Mouse (Mus musculus): ENCODE measurements around the gene Zbtb18. TPM values are rescaled to one million over a fixed set of nuclear protein-coding genes. Genes with fewer than 3 reads are reported as not detected.
"Not testable (repeated sequence)": the region's sequence is repeated elsewhere in the genome, so short reads cannot be mapped to it uniquely, and the experiment has no call there.

Gene Zbtb18
- polyA plus RNA-seq, 1 experiment from 2014 or later, result 15.4 TPM

DNA sequence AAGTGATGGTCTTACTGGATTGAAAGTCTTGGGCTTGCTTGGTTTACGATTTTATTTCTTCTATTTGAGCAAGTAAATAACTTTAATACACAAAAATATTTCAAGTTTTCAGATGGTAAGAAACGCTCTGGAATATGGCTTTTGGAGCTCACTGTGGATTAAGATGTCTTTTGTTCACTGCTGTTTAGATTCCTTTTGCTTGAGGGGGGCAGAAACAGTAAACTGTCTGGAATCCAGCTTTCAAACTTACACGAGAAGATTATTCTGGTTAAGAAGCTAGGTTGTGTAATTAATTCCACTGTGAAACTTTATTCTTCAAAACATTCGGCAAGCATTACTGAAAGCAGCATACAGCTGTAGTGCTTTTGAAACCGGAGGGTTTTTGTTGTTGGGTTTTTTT, 2.8 kb downstream of the Zbtb18 start:
- WGBS, result 15% methylated on average over 5 of the region's 5 CpGs
- H3K4me1 ChIP-seq (ENCODE audit: control insufficient read depth, insufficient read depth, low read depth, low read length), result peaks cover 29% of the 10 kb centered on the region
- H3K4me3 ChIP-seq (ENCODE audit: low read length), result peak overlapping the region; percentile 92

GRCm38 (mm10) chr1:177445461-177446130, 3.4 kb downstream of the Zbtb18 start:
- no peaks in the 10 kb centered on the region for H3K27me3 ChIP-seq (replicated peaks; ENCODE audit: control insufficient read depth, insufficient read depth, low read length)
- no peak overlapping the region for H3K27ac ChIP-seq (ENCODE audit: low read depth, low read length)
- peak overlapping the region; percentile 22 for H3K4me2 ChIP-seq (ENCODE audit: low read length)
- H3K9me3 ChIP-seq (ENCODE audit: control insufficient read depth, low read length), result no peaks in the 10 kb centered on the region
- H3K36me3 ChIP-seq (ENCODE audit: control insufficient read depth, insufficient read depth, low read length), result no peaks in the 10 kb centered on the region
- H3K9ac ChIP-seq (ENCODE audit: low read depth, low read length), result peak overlapping the region; percentile 33; the same call in 1 of the 2 replicates
- ATAC-seq, result no peak
- peaks cover 29% of the 10 kb centered on the region for H3K4me1 ChIP-seq (ENCODE audit: control insufficient read depth, insufficient read depth, low read depth, low read length)
- 23% methylated on average over 7 of the region's 7 CpGs for WGBS
- peak overlapping the region; percentile 31 for H3K4me3 ChIP-seq (ENCODE audit: low read length)

More for the DNA sequence above, 2.8 kb downstream of the Zbtb18 start:
- Histone ChIP-seq H3K9ac (ENCODE audit: low read depth, low read length) (peak overlapping the region; percentile 41; the same call in 1 of the 2 replicates), H3K27me3 (replicated peaks; ENCODE audit: control insufficient read depth, insufficient read depth, low read length) (no peaks in the 10 kb centered on the region), H3K4me2 (ENCODE audit: low read length) (peak overlapping the region; percentile 36), H3K27ac (ENCODE audit: low read depth, low read length) (no peak overlapping the region; the same call in 1 of the 2 replicates), H3K9me3 (ENCODE audit: control insufficient read depth, low read length) (no peaks in the 10 kb centered on the region), H3K36me3 (ENCODE audit: control insufficient read depth, insufficient read depth, low read length) (no peaks in the 10 kb centered on the region)
- ATAC-seq, result no peak

GRCm38 (mm10) chr1:177447086-177447485, 4.9 kb downstream of the Zbtb18 start:
- H3K4me3 ChIP-seq (ENCODE audit: low read length), result peak overlapping the region; percentile 28
- no peaks in the 10 kb centered on the region for H3K9me3 ChIP-seq (ENCODE audit: control insufficient read depth, low read length)
- H3K27ac ChIP-seq (ENCODE audit: low read depth, low read length), result peak overlapping the region; percentile 77
- peak overlapping the region; percentile 60 for H3K9ac ChIP-seq (ENCODE audit: low read depth, low read length)
- 20% methylated on average over 9 of the region's 9 CpGs for WGBS
- peaks cover 23% of the 10 kb centered on the region for H3K4me1 ChIP-seq (ENCODE audit: control insufficient read depth, insufficient read depth, low read depth, low read length)
- no peak for ATAC-seq
- no peaks in the 10 kb centered on the region for H3K27me3 ChIP-seq (replicated peaks; ENCODE audit: control insufficient read depth, insufficient read depth, low read length)
- peak overlapping the region; percentile 53 for H3K4me2 ChIP-seq (ENCODE audit: low read length)
- no peaks in the 10 kb centered on the region for H3K36me3 ChIP-seq (ENCODE audit: control insufficient read depth, insufficient read depth, low read length)

- Histone ChIP-seq H3K9ac (ENCODE audit: low read depth, low read length) (peak overlapping the region; percentile 60), H3K27me3 (replicated peaks; ENCODE audit: control insufficient read depth, insufficient read depth, low read length) (no peaks in the 10 kb centered on the region), H3K4me2 (ENCODE audit: low read length) (peak overlapping the region; percentile 53), H3K4me3 (ENCODE audit: low read length) (peak overlapping the region; percentile 28), H3K36me3 (ENCODE audit: control insufficient read depth, insufficient read depth, low read length) (no peaks in the 10 kb centered on the region), H3K27ac (ENCODE audit: low read depth, low read length) (peak overlapping the region; percentile 77), H3K9me3 (ENCODE audit: control insufficient read depth, low read length) (no peaks in the 10 kb centered on the region), H3K4me1 (ENCODE audit: control insufficient read depth, insufficient read depth, low read depth, low read length) (peaks cover 23% of the 10 kb centered on the region)
- WGBS, result 21% methylated on average over 12 of the region's 12 CpGs
- ATAC-seq, result peak; percentile 40; the same call in 1 of the 2 replicates
These were observed 5.5 kb downstream of the Zbtb18 start for GRCm38 (mm10) chr1:177447541-177448111.

- Histone ChIP-seq H3K9ac (ENCODE audit: low read depth, low read length) (peak overlapping the region; percentile 60), H3K9me3 (ENCODE audit: control insufficient read depth, low read length) (no peaks in the 10 kb centered on the region), H3K4me2 (ENCODE audit: low read length) (peak overlapping the region; percentile 53), H3K4me1 (ENCODE audit: control insufficient read depth, insufficient read depth, low read depth, low read length) (peaks cover 22% of the 10 kb centered on the region), H3K27ac (ENCODE audit: low read depth, low read length) (peak overlapping the region; percentile 77), H3K36me3 (ENCODE audit: control insufficient read depth, insufficient read depth, low read length) (no peaks in the 10 kb centered on the region), H3K4me3 (ENCODE audit: low read length) (peak overlapping the region; percentile 28), H3K27me3 (replicated peaks; ENCODE audit: control insufficient read depth, insufficient read depth, low read length) (no peaks in the 10 kb centered on the region)
- 53% methylated on average over 25 of the region's 25 CpGs for WGBS
- peak; percentile 7; the same call in 1 of the 2 replicates for ATAC-seq
These were observed 6.0 kb downstream of the Zbtb18 start for GRCm38 (mm10) chr1:177448121-177448561.

- peaks cover 16% of the 10 kb centered on the region for H3K4me1 ChIP-seq (ENCODE audit: control insufficient read depth, insufficient read depth, low read depth, low read length)
- H3K4me2 ChIP-seq (ENCODE audit: low read length), result peak overlapping the region; percentile 29
- no peak overlapping the region for H3K9ac ChIP-seq (ENCODE audit: low read depth, low read length)
- ATAC-seq, result no peak
- WGBS, result 33% methylated on average over 2 of the region's 2 CpGs
- no peaks in the 10 kb centered on the region for H3K27me3 ChIP-seq (replicated peaks; ENCODE audit: control insufficient read depth, insufficient read depth, low read length)
- no peaks in the 10 kb centered on the region for H3K9me3 ChIP-seq (ENCODE audit: control insufficient read depth, low read length)
- H3K27ac ChIP-seq (ENCODE audit: low read depth, low read length), result no peak overlapping the region
- peak overlapping the region; percentile 20 for H3K4me3 ChIP-seq (ENCODE audit: low read length)
- no peaks in the 10 kb centered on the region for H3K36me3 ChIP-seq (ENCODE audit: control insufficient read depth, insufficient read depth, low read length)
These were observed 6.8 kb downstream of the Zbtb18 start for GRCm38 (mm10) chr1:177448921-177449320.

GRCm38 (mm10) chr1:177449857-177450256, 7.7 kb downstream of the Zbtb18 start:
- peaks cover 12% of the 10 kb centered on the region for H3K4me1 ChIP-seq (ENCODE audit: control insufficient read depth, insufficient read depth, low read depth, low read length)
- ATAC-seq; H3K27me3 ChIP-seq (replicated peaks; ENCODE audit: control insufficient read depth, insufficient read depth, low read length); H3K9ac ChIP-seq (ENCODE audit: low read depth, low read length); H3K27ac ChIP-seq (ENCODE audit: low read depth, low read length); H3K36me3 ChIP-seq (ENCODE audit: control insufficient read depth, insufficient read depth, low read length); H3K4me2 ChIP-seq (ENCODE audit: low read length); H3K9me3 ChIP-seq (ENCODE audit: control insufficient read depth, low read length); H3K4me3 ChIP-seq (ENCODE audit: low read length): not testable (repeated sequence)
- 30% methylated on average over 7 of the region's 7 CpGs for WGBS

- Histone ChIP-seq H3K27me3 (replicated peaks; ENCODE audit: control insufficient read depth, insufficient read depth, low read length) (no peaks in the 10 kb centered on the region), H3K4me2 (ENCODE audit: low read length) (no peak overlapping the region; the same call in 1 of the 2 replicates), H3K4me1 (ENCODE audit: control insufficient read depth, insufficient read depth, low read depth, low read length) (peaks cover 12% of the 10 kb centered on the region), H3K36me3 (ENCODE audit: control insufficient read depth, insufficient read depth, low read length) (no peaks in the 10 kb centered on the region), H3K27ac (ENCODE audit: low read depth, low read length) (no peak overlapping the region), H3K9me3 (ENCODE audit: control insufficient read depth, low read length) (no peaks in the 10 kb centered on the region), H3K4me3 (ENCODE audit: low read length) (no peak overlapping the region), H3K9ac (ENCODE audit: low read depth, low read length) (no peak overlapping the region)
- 59% methylated on average over 2 of the region's 2 CpGs for WGBS
- ATAC-seq, result no peak
These were observed 8.9 kb downstream of the Zbtb18 start for GRCm38 (mm10) chr1:177451041-177451440.

GRCm38 (mm10) chr1:177451991-177452431, 9.9 kb downstream of the Zbtb18 start:
- Histone ChIP-seq H3K27ac (ENCODE audit: low read depth, low read length) (peak overlapping the region; percentile 23; the same call in 1 of the 2 replicates), H3K9me3 (ENCODE audit: control insufficient read depth, low read length) (no peaks in the 10 kb centered on the region), H3K9ac (ENCODE audit: low read depth, low read length) (no peak overlapping the region), H3K4me1 (ENCODE audit: control insufficient read depth, insufficient read depth, low read depth, low read length) (peaks cover 10% of the 10 kb centered on the region), H3K4me2 (ENCODE audit: low read length) (no peak overlapping the region), H3K27me3 (replicated peaks; ENCODE audit: control insufficient read depth, insufficient read depth, low read length) (no peaks in the 10 kb centered on the region), H3K4me3 (ENCODE audit: low read length) (no peak overlapping the region), H3K36me3 (ENCODE audit: control insufficient read depth, insufficient read depth, low read length) (no peaks in the 10 kb centered on the region)
- 27% methylated on average over 4 of the region's 4 CpGs for WGBS
- ATAC-seq, result no peak

All from hindbrain, embryonic 16.5 days (tissue).